Mouse (Mus musculus) cerebellum, adult 8-10 months (tissue): Measurements from ENCODE around the gene Unc5c.

Source experiments
- DNase-seq: peaks from one replicate; pipeline ENCODE4 v3.0.0; 2022

Gene Unc5c

GRCm38 (mm10) chr3:141511253-141512038, 46.4 kb downstream of the Unc5c start:
- DNase-seq = no peak

DNA sequence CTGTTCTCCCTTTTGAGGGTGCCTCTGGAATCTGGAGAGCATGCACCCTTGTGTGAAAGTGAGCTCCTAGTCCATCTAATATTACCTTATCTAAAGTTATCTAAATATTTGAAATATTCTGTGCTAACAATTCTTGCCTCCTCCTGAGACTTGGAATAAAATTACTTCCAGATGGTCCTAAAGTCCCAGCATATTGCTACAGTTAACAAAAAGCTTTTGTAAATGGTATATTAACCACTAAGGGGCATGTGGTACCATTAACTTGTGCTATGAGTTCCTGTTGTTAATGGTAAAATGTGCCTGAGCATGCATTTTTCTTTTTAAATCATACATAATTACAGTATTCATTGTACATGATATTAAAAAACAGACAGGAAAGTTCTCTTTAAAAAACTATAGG, 63.7 kb downstream of the Unc5c start:
- DNase-seq = no peak

GRCm38 (mm10) chr3:141529599-141529998, 64.6 kb downstream of the Unc5c start:
- no peak for DNase-seq

DNA sequence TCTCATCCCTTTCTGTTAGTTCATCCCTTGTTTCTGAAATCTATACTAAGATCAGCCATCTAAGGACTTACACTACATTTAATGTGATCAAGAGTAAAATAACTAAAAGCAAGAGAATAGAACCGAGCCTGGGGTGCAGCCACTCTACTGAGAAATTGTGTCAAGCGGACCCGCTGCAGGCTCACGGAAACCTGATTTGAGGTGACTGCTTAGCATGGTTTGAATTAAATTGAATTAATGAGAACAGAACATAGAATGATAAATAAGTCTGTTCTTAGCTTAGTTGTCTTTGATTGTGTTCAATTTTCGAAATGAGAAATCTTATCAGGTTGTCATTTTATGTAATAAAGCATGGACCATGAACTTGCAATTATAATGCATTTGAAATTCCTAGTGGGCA, 68.8 kb downstream of the Unc5c start:
- DNase-seq = no peak

GRCm38 (mm10) chr3:141536857-141537256, 71.8 kb downstream of the Unc5c start:
- no peak for DNase-seq

DNA sequence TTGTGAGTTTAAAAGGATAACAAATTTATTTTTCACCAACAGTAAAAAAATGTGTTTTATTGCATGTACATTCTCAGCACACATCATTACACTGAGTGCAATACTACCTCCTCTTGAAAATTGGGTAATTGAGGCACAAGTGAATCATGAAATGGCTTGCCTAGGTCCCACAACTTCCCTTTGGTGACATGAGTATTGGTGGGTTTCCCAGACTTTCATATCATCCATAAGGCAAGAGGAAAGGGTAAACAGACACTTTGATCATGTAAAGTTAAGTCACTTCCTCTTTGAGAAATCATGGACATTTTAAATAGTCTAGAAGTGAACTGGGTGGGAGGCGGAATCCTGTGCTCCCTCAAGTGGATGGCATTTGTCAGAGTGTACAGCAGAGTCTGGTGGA, 73.1 kb downstream of the Unc5c start:
- no peak for DNase-seq

GRCm38 (mm10) chr3:141540749-141541148, 75.7 kb downstream of the Unc5c start:
- DNase-seq = no peak

- DNase-seq = no peak
Measured at GRCm38 (mm10) chr3:141547341-141547814, 82.4 kb downstream of the Unc5c start.

DNA sequence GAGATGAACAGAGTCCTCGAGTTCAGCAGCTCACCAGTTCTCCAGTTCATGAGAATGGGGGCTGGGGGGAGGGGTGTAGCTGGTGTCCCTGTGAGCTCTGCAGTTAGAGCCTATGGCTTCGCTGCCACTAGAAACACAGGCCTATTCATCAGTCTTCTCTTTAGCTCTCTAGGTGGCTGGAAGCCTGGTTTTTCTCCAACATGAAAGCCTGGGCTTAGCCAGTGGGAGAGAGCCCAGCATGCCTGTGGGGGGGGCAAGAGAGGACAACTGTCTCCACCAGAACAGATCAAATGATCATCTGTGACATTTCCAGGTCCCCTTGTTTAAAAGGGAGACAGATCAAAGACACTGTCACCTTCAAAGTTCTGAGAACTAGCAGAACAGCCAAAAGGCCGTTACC, 84.6 kb downstream of the Unc5c start:
- peak; percentile 35 for DNase-seq

- DNase-seq = no peak
Measured at GRCm38 (mm10) chr3:141552960-141553359, 87.9 kb downstream of the Unc5c start.

GRCm38 (mm10) chr3:141557072-141557471, 92.1 kb downstream of the Unc5c start:
- no peak for DNase-seq

DNA sequence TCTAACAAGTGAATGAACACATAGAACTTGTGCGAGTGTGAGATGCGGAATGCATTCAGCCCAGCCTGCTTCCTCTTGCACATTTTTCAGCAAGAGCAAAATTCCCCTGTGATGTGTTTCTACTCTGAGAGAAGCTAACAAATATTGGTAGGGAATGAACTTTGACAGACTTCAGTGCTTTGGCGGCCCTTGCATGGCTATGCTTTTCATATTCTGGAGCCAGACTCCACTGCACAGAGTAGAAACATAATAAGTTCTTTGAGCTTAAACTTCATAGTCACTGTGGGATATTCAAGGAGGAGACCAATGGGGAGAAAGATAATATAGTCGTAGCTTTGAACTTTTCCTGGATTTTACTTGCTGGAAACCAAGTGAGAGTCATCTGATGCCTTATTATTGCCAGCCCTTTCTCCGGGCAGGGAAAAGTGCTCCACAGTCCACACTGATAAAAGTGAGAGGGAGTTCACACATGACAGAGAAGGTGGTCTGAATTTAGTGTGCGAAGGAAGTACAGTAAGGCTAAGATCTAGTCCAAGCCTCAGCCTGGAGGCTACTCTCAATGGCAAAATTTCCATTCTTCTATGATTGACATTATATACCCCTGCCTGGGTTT, 110.2 kb downstream of the Unc5c start:
- no peak for DNase-seq

DNA sequence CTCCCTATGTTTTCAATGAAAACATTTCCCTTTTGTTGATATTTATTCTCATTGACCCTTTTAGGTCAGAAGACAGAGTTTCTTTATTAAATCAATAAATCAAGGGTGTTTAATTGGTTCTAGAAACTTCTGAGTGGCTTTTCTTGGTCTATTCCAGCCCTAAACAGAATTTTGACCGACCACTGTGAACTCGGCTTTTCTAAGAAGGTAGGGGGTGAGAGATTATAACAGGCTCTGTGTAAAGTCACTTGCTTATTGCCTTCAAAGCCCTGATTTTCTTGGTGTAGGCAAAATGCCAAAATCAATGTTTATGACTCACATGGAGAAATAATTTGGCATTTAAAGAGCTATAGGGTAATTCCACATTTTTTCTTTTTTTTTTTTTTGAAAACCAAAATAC, 112.4 kb downstream of the Unc5c start:
- no peak for DNase-seq

- no peak for DNase-seq
Measured at GRCm38 (mm10) chr3:141581190-141581891, 116.3 kb downstream of the Unc5c start.

DNA sequence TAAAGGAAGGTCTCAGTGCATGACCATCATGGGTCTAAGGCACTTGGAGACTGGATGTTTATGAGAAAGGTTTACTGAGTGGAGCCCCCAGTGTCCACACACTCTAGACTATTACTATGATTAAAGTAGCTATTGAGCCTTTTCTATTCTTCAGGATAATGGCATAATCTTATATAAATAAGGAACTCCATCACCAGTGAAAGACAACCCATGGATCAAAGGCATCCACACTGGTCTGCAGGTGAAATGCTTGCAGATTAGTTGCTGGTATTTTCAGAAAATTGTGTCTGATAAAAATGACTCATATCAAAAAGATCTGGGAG, 116.8 kb downstream of the Unc5c start:
- no peak for DNase-seq

- DNase-seq = no peak
Measured at GRCm38 (mm10) chr3:141583180-141583579, 118.2 kb downstream of the Unc5c start.

DNA sequence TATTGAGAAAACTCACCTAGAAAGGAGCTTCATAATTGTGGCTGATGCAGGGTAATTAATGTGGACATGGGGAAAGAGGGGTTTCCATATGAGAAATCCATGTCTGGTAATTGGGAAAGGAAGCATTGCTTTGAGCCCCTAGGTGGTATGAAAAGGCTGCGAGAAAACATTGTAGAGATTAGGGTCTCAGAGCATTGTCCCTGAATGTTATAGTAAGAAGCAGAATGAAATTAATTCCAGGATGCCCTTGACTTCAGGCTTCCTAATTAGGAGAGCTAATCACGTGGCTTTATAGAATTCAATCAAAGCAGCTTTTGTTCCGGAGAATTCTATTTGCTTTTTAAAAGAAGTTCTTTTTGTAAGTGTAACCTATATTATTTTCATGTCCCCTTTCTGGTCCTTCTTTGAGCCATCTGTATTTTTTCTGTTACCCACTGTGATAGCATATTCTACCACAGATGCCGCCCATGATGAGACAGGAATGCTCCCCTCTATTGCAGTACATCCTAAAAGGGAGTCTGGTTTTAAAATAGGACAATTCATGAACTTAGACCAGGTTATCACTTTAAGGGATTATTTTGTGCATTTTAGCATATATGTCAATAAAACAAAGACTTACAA, 124.5 kb downstream of the Unc5c start:
- no peak for DNase-seq

GRCm38 (mm10) chr3:141593249-141593648, 128.2 kb downstream of the Unc5c start:
- no peak for DNase-seq

DNA sequence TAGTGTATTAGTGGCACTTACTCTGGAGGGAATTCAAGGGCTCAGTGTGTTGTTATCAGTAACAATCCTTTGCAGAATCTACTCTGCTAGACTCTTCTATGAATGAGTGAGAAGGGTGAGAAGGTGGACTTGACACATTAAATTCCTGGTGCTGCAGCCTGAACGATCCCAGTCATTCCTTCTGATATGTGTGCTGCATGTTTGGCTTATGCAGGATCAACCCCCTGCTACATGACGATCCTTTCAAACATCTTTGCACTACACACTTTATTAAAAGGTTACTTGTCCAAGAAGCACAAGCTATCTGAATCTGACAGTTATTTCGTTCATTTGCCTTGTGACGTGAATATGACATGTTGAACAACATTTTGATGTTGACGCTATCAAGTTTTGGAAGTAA, 129.1 kb downstream of the Unc5c start:
- no peak for DNase-seq

GRCm38 (mm10) chr3:141595073-141595472, 130.1 kb downstream of the Unc5c start:
- DNase-seq = no peak

DNA sequence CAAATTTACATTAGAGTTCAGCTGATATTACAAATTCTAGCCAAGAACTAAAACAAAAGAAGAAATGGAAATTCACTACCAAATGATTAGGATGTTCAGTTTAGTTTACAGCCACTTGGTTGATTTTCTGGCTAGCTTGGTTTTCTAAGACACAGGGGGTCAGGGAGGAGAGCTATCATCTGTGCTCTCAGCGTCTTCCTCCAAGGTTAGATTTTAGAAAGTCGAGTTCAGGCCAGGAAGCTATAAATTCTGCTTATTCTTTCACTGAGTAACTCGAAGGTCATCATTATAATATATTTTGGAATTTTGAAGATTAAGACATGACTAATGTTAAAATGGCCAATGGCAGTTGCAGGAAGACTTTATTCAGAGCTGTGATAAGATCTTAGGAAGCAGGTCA, 131.4 kb downstream of the Unc5c start:
- no peak for DNase-seq

DNA sequence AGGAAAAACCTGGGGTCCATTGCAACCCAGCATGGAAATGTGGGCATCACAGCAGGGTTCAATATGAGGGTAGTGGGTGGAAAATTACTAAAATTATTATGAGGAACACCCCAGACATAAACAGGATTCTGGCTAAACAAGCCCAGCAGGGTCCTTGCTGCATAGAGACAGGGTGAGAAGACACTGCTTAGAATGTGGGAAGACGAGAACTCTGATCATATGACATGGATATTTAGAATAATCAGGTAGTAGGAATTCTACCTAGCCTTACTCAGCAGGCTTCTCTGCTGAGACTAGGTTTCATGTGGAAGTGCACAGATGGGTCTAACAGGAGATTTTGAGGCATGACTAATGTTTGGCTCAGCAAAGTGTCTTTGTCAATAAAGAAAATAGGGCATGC, 131.9 kb downstream of the Unc5c start:
- DNase-seq = no peak

- DNase-seq = no peak
Measured at GRCm38 (mm10) chr3:141597974-141598373, 133.0 kb downstream of the Unc5c start.

GRCm38 (mm10) chr3:141598936-141599335, 133.9 kb downstream of the Unc5c start:
- no peak for DNase-seq
